Mouse (Mus musculus) T-helper 2 cell (primary cell): ENCODE data around the gene Atg9a.

ENCODE experiments used
- in situ Hi-C: fragments of 300-600 bp; cut with MboI, MseI; formaldehyde crosslinking; loops from one replicate; pipeline ENCODE4 v1.15.1; 2025; ENCODE audit warnings: high pct_unique_total_duplicates

The Atg9a gene

GRCm38 (mm10) chr1:75133421-75134207, 58.4 kb downstream of the Atg9a start, which contains the start of gene Slc23a3:
Gene Slc23a3, minus strand, starts transcription at chr1:75133890.
- in situ Hi-C loops = no loop called here
